Mouse (Mus musculus): ENCODE measurements around the gene AI837181. TPM values are rescaled to one million over a fixed set of nuclear protein-coding genes. Genes with fewer than 3 reads are reported as not detected.

AI837181 gene
- polyA plus RNA-seq, 1 experiment from 2014 or later = 51.1 TPM

DNA sequence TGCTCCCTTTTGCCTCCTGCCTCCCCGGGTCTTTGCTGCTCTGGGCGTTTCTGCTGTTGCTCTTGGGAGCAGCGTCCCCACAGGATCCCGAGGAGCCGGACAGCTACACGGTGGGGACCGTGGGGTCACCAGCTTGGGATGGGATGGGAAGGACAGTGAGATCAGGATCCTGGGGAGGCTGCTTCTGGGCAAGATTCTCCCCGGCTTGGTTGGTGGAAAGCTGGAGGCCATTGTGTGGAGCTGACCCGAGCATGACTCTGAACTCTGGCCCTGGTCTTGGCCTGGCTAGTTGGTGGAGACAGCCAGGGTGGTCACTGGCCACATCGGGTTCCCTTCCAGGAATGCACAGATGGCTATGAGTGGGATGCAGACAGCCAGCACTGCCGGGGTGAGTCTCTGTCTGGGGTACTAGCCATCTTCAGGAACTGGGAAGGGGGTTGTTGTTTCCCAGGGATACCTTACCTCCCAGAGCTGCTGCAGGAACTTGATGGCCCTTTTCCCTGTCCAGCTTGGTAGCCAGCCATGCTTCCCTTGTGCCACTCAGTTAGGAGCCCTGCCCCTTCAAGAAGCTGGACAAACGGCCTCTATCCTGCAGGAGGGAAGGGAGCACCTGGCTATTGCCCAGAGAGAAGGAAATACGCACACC is 50.2 kb downstream of the AI837181 start:
- 15% methylated on average over 13 of the region's 13 CpGs for WGBS
- ATAC-seq (ENCODE audit: low read depth) = no peak
- H3K9me3 ChIP-seq (ENCODE audit: control insufficient read depth, low read length) = no peaks in the 10 kb centered on the region

More for the DNA sequence above, 50.2 kb downstream of the AI837181 start:
- Histone ChIP-seq H3K4me3 (ENCODE audit: low read depth, low read length) (peak overlapping the region; percentile 73), H3K27ac (replicated peaks; ENCODE audit: low read depth, low read length) (peak overlapping the region; percentile 85), H3K36me3 (ENCODE audit: control insufficient read depth, insufficient read depth, low read length) (peaks cover 40% of the 10 kb centered on the region), H3K9ac (ENCODE audit: low read depth, low read length) (peak overlapping the region; percentile 87), H3K27me3 (replicated peaks; ENCODE audit: control insufficient read depth, insufficient read depth, low read length) (no peaks in the 10 kb centered on the region), H3K4me2 (ENCODE audit: low read depth, low read length) (peak overlapping the region; percentile 82), H3K4me1 (ENCODE audit: control insufficient read depth, insufficient read depth, low read length) (peaks cover 10% of the 10 kb centered on the region)
- DNase-seq (ENCODE audit: low spot score) = no peak

Other genes starting within 250 kb of the AI837181 start
- 28.1 and 30.9 TPM in 2 replicates for gene Pacs1, start 152.0 kb upstream of the AI837181 start, polyA plus RNA-seq (2014; fragmentation: Nextera tagmentation; extraction: Ambion mirVana)
- gene Sf3b2, start 129.7 kb upstream of the AI837181 start, polyA plus RNA-seq (2014; fragmentation: Nextera tagmentation; extraction: Ambion mirVana) = 247 and 281 TPM in 2 replicates
- gene Gal3st3, start 126.8 kb upstream of the AI837181 start, polyA plus RNA-seq (2014; fragmentation: Nextera tagmentation; extraction: Ambion mirVana) = 4.0 and 4.3 TPM in 2 replicates
- gene Catsper1, start 89.4 kb upstream of the AI837181 start, polyA plus RNA-seq (2014; fragmentation: Nextera tagmentation; extraction: Ambion mirVana) = not detected in 2 replicates
- 7.5 and 9.2 TPM in 2 replicates for gene Cst6, start 75.6 kb upstream of the AI837181 start, polyA plus RNA-seq (2014; fragmentation: Nextera tagmentation; extraction: Ambion mirVana)
- 35.0 and 35.7 TPM in 2 replicates for gene Eif1ad, start 58.4 kb upstream of the AI837181 start, polyA plus RNA-seq (2014; fragmentation: Nextera tagmentation; extraction: Ambion mirVana)
- 375 and 387 TPM in 2 replicates for gene Banf1, start 58.0 kb upstream of the AI837181 start, polyA plus RNA-seq (2014; fragmentation: Nextera tagmentation; extraction: Ambion mirVana)
- gene Sart1, start 36.4 kb upstream of the AI837181 start, polyA plus RNA-seq (2014; fragmentation: Nextera tagmentation; extraction: Ambion mirVana) = 50.3 and 65.9 TPM in 2 replicates
- gene Tsga10ip, start 22.6 kb upstream of the AI837181 start, polyA plus RNA-seq (2014; fragmentation: Nextera tagmentation; extraction: Ambion mirVana) = 0.53 TPM in 1 of 2 replicates, not detected in the other
- 191 and 195 TPM in 2 replicates for gene Drap1, start 165 bp upstream of the AI837181 start, polyA plus RNA-seq (2014; fragmentation: Nextera tagmentation; extraction: Ambion mirVana)
- gene Fosl1, start 22.4 kb downstream of the AI837181 start, polyA plus RNA-seq (2014; fragmentation: Nextera tagmentation; extraction: Ambion mirVana) = not detected in 2 replicates
- gene Ccdc85b, start 32.8 kb downstream of the AI837181 start, polyA plus RNA-seq (2014; fragmentation: Nextera tagmentation; extraction: Ambion mirVana) = 5.7 and 6.1 TPM in 2 replicates
- 75.0 and 99.0 TPM in 2 replicates for gene Fibp, start 35.5 kb downstream of the AI837181 start, polyA plus RNA-seq (2014; fragmentation: Nextera tagmentation; extraction: Ambion mirVana)
- 0.85 and 1.5 TPM in 2 replicates for gene Ctsw, start 43.4 kb downstream of the AI837181 start, polyA plus RNA-seq (2014; fragmentation: Nextera tagmentation; extraction: Ambion mirVana)
- gene Efemp2, start 48.8 kb downstream of the AI837181 start, polyA plus RNA-seq (2014; fragmentation: Nextera tagmentation; extraction: Ambion mirVana) = 175 and 190 TPM in 2 replicates
- 38.0 and 39.6 TPM in 2 replicates for gene Mus81, start 63.3 kb downstream of the AI837181 start, polyA plus RNA-seq (2014; fragmentation: Nextera tagmentation; extraction: Ambion mirVana)
- 2,353 and 2,499 TPM in 2 replicates for gene Cfl1, start 65.3 kb downstream of the AI837181 start, polyA plus RNA-seq (2014; fragmentation: Nextera tagmentation; extraction: Ambion mirVana)
- not detected in 2 replicates for gene 1700020D05Rik, start 78.6 kb downstream of the AI837181 start, polyA plus RNA-seq (2014; fragmentation: Nextera tagmentation; extraction: Ambion mirVana)
- gene Snx32, start 85.4 kb downstream of the AI837181 start, polyA plus RNA-seq (2014; fragmentation: Nextera tagmentation; extraction: Ambion mirVana) = 10.7 and 13.2 TPM in 2 replicates
- gene Ovol1, start 135.5 kb downstream of the AI837181 start, polyA plus RNA-seq (2014; fragmentation: Nextera tagmentation; extraction: Ambion mirVana) = 6.1 and 6.4 TPM in 2 replicates
- gene Ap5b1, start 142.9 kb downstream of the AI837181 start, polyA plus RNA-seq (2014; fragmentation: Nextera tagmentation; extraction: Ambion mirVana) = 3.3 and 3.8 TPM in 2 replicates
- gene Rnaseh2c, start 176.7 kb downstream of the AI837181 start, polyA plus RNA-seq (2014; fragmentation: Nextera tagmentation; extraction: Ambion mirVana) = 94.8 and 110 TPM in 2 replicates
- 24.7 and 32.5 TPM in 2 replicates for gene Kat5, start 185.1 kb downstream of the AI837181 start, polyA plus RNA-seq (2014; fragmentation: Nextera tagmentation; extraction: Ambion mirVana)
- 49.2 and 52.9 TPM in 2 replicates for gene Rela, start 212.3 kb downstream of the AI837181 start, polyA plus RNA-seq (2014; fragmentation: Nextera tagmentation; extraction: Ambion mirVana)
- 24.4 and 26.6 TPM in 2 replicates for gene Sipa1, start 238.6 kb downstream of the AI837181 start, polyA plus RNA-seq (2014; fragmentation: Nextera tagmentation; extraction: Ambion mirVana)

Data from embryonic facial prominence, embryonic 14.5 days (tissue).